Mouse (Mus musculus) thymus, postnatal 4 days (tissue): ENCODE data around the gene Tnnc2.

Source experiments
- DNase-seq: peaks from one replicate; pipeline ENCODE4 v3.0.0; 2021

Tnnc2 gene

DNA sequence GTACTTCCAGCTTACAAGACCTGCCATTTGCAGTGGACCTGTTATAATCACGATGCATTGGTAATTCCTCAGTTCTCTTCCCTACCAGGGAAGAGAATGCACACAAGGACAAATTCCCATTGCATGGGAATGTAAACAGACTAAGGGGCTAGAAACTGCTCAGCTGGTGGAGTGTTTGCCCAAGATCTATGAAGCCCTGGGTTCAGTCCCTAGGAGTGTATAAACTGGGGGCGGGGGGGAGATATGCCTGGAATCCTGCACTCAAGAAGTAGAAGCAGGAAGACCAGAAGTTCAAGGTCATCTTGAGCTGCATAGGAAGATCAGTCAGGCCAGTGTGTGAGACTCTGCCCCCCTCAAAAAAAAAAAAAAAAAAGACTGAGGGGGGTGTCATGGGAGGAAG, 46.5 kb downstream of the Tnnc2 start:
- DNase-seq, result no peak

DNA sequence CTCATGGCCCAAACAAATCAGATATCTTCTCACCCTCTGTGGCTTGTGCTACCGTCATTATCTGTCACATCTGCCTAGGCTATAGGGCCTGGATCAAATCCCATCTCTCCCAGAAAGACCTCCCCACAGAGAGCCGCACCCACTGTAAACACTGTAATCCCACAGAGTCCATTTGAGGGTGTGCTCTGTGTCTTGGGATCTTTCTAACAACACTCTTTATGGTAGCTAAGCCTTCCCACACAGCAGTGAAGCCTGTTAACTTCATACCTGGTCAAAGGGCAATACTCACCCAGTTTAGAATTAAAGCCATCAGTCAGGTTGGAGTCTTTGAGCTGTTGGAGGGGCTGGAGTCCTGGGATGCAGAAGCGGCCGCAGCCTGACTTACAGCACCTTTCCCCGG, 48.0 kb downstream of the Tnnc2 start:
- no peak for DNase-seq
